Mouse (Mus musculus): ENCODE measurements around the gene Emc6.

Gene Emc6

DNA sequence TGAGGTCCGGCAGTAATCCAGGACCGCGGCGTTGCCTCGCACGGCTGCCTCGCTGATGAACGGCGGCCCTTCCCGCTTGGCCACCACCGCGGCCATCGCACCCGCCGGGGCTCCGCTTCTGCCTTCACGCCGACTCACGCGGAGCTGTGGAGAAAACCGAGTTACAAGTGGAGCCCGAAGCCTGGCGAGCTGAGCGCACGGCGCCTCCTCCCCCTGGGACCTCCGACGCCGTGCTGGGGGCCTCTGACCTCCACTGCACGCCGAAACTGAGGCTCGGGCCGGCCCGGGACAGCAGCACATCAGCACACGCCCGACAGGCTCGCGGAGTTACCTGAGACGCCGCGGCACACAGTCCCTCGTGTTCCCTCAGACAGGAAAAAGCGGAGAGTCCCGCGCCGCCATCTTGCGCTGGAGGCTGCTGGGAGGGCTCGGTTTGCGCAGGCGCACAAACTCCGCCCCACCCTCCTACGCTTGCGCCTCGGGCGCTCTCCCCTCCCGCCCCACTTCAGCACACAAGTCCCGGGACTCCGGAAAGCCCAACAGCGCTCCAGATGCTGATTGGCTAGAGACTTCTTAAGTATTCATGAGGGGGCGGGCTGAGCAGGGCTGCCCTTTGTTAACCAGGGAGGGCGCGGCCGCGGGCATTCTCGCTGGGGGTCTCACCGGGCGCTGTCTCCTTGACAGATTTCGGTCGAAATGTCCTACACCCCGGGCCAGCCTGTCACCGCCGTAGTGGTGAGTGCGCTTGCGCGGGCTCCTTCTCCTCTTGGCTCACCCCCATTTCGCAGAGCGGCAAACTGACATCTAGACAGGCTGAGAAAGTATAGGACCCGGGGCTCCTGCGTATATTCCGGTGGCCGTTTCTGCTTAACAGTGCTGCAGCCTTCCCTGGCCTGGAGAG lies at the start of gene Emc6, which contains the start of gene Tax1bp3:
TSS of gene Emc6 (minus strand) at position 430 of the 901 bp plus-strand sequence.
TSS of gene Tax1bp3 (plus strand) at position 476 of the 901 bp plus-strand sequence.
- peak; percentile 98 for DNase-seq (ENCODE audit: low spot score)

GRCm38 (mm10) chr11:73225856-73226255 lies 49.0 kb upstream of the Emc6 start:
- no peak for DNase-seq (ENCODE audit: low spot score)

- no peak for DNase-seq (ENCODE audit: low spot score)
Observed at GRCm38 (mm10) chr11:73223966-73224365, 47.1 kb upstream of the Emc6 start.

- no peak for DNase-seq (ENCODE audit: low spot score)
Observed at GRCm38 (mm10) chr11:73222846-73223245, 46.0 kb upstream of the Emc6 start.

DNA sequence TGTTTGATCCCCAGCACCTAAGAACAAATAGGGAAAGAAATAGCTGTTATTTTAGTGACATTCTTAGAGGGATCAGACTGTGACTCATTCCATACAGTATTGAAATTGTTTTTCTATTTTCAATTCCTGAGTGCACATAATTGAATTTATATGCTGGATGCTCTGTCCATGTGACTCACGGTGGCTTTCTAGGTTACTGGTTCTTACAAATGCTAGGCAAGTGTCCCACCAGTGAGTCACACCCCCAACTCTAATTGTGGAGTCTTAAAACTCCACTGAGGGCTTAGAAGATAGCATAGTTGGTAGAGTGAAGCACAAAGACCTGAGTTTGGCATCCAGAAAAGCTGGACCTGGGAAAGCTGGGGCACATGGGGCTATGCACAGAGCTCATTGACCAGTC lies 43.8 kb upstream of the Emc6 start:
- no peak for DNase-seq (ENCODE audit: low spot score)

DNA sequence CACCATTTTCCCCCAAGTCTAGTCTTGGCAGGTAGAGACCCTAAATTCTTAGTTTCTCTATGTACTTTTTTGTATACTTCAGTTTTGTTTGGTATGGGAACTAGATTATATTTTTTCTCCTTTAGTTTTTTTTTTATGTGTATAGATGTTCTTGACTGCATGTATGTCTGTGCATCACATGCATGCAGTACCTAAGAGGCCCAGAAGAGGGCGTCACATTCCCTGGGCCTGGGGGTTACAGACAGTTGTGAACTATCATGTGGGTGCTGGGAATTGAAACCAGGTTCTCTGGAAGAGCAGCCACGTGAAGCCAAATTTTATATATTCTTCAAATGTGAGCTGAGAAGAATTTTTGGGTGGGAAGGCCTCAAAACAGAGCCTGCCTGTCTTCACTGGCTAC lies 42.8 kb upstream of the Emc6 start:
- no peak for DNase-seq (ENCODE audit: low spot score)

- no peak for DNase-seq (ENCODE audit: low spot score)
Observed at GRCm38 (mm10) chr11:73213956-73214355, 37.1 kb upstream of the Emc6 start.

DNA sequence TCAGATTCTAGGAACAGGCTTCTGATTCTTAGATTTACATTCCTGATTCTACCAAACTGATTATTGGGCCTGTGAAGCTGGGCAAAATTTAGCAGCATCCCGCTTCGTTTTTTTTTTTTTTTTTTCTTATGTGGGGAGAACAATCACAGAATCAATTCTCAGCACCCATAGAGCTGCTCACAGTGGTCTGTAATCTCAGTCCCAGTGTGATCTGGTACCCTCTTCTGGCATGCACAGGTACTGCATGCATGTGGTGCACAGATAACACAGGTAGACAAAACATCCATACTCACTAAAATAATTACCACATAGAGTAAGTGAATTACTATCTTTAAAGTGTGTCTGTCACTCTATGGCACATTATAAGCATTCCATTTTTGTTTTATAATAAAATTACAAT lies 30.8 kb upstream of the Emc6 start:
- DNase-seq (ENCODE audit: low spot score): no peak

DNA sequence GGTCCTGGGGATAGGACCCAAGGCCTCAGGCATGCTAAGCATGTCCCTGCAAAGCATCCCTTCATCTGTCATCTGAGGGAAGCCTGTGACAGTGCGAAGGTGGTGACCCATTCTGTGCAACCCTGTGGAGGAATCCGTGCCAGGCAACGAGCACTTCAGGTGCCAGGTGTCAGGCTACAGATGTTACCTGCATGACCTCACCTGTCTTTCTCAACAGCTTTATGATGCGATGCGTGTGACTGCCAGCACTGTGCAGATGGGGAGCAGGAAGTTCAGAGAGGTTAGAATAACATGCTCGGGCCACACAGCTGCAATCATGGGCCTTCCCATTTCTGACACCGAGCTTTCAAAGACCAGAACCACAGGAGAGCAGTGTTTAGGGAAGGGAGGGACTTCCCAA lies 28.4 kb upstream of the Emc6 start:
- no peak for DNase-seq (ENCODE audit: low spot score)

GRCm38 (mm10) chr11:73203895-73204294 lies 27.1 kb upstream of the Emc6 start:
- no peak for DNase-seq (ENCODE audit: low spot score)

- DNase-seq (ENCODE audit: low spot score): no peak
Observed at GRCm38 (mm10) chr11:73201597-73201996, 24.8 kb upstream of the Emc6 start.

- DNase-seq (ENCODE audit: low spot score): no peak
Observed at GRCm38 (mm10) chr11:73201021-73201420, 24.2 kb upstream of the Emc6 start.

DNA sequence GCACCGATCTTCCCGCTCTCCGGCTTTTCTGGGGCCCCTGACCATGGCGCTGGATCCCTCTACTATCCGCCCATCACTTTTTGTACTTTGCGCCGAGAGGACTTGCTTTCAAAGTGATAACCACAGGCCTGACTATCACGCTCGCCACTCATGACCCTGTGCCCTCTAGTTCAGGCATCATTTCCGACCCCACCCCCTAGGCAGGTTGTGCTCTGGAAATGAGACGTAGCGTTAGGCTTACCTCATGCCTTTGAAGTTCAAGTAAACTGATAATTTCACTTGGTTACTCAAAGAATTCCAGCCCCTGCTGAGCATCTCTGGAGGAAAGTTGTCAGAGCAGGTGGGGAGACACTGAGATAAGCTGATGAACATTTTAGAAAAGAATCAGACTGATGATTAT lies 23.0 kb upstream of the Emc6 start:
- no peak for DNase-seq (ENCODE audit: low spot score)

DNA sequence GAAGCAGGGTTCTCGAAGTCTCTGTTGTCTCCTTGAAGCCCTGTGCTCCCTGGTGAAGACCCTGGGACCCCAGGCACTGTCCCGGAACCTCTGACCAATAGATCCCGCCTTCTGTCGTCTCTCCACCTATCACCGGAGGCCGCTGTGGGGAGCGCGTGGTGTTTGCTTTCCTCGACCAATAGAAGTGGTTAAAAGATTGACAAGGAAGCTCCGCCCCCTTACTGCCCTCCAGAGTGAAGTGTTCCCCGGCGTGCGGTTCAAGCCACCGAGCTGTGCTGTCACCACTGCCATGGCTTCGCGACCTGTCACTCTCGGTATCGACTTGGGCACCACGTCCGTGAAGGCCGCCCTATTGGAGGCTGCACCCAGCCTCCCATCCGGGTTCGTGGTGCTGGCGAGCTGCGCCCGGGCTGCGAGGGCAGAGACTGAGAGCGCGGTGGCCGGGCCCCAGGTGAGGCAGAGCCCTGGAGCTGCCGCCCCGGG lies 22.4 kb upstream of the Emc6 start, which contains the start of gene Shpk:
TSS of gene Shpk (plus strand) at position 231 of the 483 bp plus-strand sequence.
- peak; percentile 94 for DNase-seq (ENCODE audit: low spot score)

GRCm38 (mm10) chr11:73198603-73199229 lies 21.9 kb upstream of the Emc6 start, which contains the start of gene Ctns:
Gene Ctns, minus strand, starts transcription at chr11:73199042.
- peak; percentile 84 for DNase-seq (ENCODE audit: low spot score)

DNA sequence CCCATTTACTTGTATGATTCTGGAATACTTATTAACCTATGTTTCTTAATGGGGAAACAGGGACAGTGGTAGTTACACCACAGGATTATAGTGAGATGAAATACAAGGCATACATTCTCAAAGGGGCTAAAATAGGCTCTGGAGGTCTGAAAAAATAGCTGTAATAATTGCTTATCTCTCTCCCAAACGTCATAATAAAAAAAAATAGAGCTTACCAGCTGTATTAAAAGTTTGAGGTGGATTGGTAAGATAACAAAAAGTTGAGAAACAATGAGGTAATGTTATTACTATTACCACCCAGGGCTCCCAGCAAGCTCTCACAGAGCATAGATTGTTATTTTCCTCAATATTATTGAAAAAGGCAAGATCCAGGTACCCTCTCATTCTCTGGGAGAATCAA lies 21.4 kb upstream of the Emc6 start:
- DNase-seq (ENCODE audit: low spot score): no peak

- DNase-seq (ENCODE audit: low spot score): no peak
Observed at GRCm38 (mm10) chr11:73194444-73194843, 17.6 kb upstream of the Emc6 start.

DNA sequence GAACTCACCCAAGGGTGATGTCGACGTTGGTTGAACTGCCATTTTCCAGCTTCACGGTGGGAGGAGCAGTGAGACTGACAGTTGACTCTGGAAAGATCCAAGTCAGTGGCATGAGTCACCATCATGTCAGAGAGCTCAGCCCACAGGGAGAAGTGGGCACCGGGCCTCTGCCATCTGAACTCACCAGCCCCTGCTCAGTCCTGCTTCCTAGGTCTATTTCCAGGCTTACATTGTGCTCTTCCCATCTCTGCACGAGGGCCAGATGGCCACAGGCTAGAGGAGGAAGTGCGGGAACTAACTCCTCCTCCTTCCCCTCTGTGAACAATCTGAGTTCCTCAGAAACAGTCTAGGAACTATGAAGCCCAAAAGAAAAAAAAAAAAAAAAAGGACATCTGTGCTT lies 16.2 kb upstream of the Emc6 start:
- DNase-seq (ENCODE audit: low spot score): no peak

DNA sequence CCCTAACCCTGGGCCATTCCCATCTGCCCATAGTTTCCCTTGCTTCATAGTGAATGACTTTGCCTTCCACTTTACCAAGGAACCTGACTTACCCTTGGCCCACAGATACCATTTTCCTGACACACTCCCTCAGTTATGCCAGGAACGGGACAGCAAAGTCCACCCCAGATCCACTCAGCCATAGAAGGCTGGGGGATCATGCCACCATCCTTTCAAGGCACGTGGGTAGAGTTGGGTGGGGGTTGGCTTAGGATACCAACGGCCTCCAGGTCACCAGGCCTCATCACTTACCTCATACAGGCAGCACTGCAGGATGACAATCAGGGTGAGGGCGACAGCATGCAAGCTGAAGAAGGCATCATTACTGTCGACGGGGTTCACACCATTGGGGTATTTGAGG lies 10.4 kb upstream of the Emc6 start:
- no peak for DNase-seq (ENCODE audit: low spot score)

- DNase-seq (ENCODE audit: low spot score): no peak
Observed at GRCm38 (mm10) chr11:73185872-73186615, 9.2 kb upstream of the Emc6 start.

GRCm38 (mm10) chr11:73177895-73178294 lies 1.1 kb upstream of the Emc6 start:
- no peak for DNase-seq (ENCODE audit: low spot score)

- DNase-seq (ENCODE audit: low spot score): peak; percentile 72
Observed at GRCm38 (mm10) chr11:73177509-73177875, 655 bp upstream of the Emc6 start.

All from testis, postnatal 14 days (tissue).